Mouse (Mus musculus) olfactory bulb, adult 2 months (tissue): ENCODE measurements around the gene Adamtsl3.

ENCODE experiments used
- CTCF ChIP-seq: fragments of 200-500 bp; IDR thresholded peaks from 2 replicates; pipeline ENCODE4 v1.5.1; 2012; ENCODE audit warnings: low read depth, mild to moderate bottlenecking, low read length, moderate library complexity; ENCODE audit not compliant: insufficient read depth
- POLR2A ChIP-seq: fragments of 200-500 bp; IDR thresholded peaks from 2 replicates; pipeline ENCODE4 v1.6.1; 2012; ENCODE audit warnings: mild to moderate bottlenecking, low read depth, low read length, moderate library complexity; ENCODE audit not compliant: insufficient read depth

GRCm38 (mm10) chr7:82567811-82568210 lies 232.3 kb downstream of the Adamtsl3 start:
- no peak for TF ChIP-seq CTCF
- TF ChIP-seq POLR2A: no peak
